Mouse (Mus musculus) thymus, postnatal 0 days (tissue): ENCODE measurements around the gene Tmem268. TPM values are rescaled to one million over a fixed set of nuclear protein-coding genes. Genes with fewer than 3 reads are reported as not detected.
A peak's percentile ranks its signal among the peaks of the same experiment; 100 is the strongest.

Experiments
- DNase-seq: peaks from one replicate; pipeline ENCODE4 v3.0.0-alpha.2; 2015; ENCODE audit warnings: low spot score
- polyA plus RNA-seq: library from polyadenylated mRNA; unstranded; fragments of >200 nt; fragmentation: Nextera tagmentation; extraction: Ambion mirVana; gene quantifications from 2 replicates; pipeline ENCODE4 v1.2.1, GENCODE M21; 2015

The Tmem268 gene
- polyA plus RNA-seq, 1 experiment from 2014 or later, result 14.9 TPM

DNA sequence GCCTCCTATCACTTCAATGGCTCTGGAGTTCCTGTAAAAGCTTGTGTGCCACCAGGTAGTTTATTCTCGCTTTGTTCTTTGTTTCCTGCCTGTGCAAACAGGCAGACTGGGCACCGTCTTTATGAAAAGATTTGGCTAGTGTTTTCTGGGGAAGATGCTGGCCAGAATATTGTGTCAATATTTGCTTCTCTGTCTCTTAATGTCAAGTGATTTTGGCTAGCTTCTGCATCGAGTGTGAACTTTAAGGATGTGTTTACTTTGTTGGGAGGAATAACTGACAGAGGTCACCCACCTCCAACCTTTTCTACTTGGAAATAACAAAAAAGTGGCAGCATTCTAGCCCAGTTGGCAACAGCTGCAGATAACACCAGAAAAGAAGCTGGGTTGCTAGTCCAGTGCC, 4.0 kb upstream of the Tmem268 start:
- no peak for DNase-seq

GRCm38 (mm10) chr4:63555111-63555510, 3.5 kb upstream of the Tmem268 start:
- DNase-seq, result no peak

DNA sequence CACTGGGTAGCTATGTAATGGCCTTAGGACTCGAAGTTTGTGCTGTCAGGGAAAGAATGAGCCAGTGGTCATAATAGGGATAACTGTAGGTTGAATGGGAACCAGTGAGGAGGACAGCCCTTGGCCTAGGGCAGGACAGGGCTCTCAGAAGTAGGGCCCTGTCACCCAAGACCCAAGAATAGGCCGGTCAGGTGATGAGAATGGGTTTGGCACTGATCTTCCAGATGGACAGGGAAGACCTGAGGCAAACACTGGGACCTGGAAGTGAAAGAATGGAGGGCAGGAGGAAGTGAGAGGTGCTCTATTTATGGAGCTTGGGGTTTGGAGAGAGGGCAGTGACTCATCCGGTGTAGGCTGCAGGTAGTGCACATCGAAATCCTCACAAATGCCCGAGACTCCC, 1.9 kb upstream of the Tmem268 start:
- no peak for DNase-seq

GRCm38 (mm10) chr4:63557124-63558059, 1.2 kb upstream of the Tmem268 start:
- no peak for DNase-seq

GRCm38 (mm10) chr4:63559127-63559697, 631 bp downstream of the Tmem268 start:
- no peak for DNase-seq

DNA sequence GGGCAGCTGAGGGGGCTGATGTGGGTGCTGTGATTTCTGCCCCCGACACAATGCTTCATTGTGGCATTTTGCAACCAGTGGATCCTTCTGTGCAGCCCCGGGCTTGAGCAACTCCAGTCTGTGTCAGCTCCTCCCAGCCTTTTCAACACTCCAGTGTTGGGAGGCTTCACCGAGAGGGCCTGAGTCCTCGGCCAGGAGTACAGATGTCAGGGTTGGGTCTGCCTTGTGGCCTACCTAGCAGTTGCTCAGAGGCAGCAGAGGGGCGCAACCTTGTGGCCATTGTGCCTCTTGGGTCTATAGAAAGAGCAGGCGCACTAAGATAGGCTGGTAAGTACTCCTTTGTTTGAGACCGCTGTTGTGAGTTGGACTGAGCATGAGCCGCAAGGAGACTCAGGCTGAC, 1.5 kb downstream of the Tmem268 start:
- DNase-seq, result peak; percentile 32

GRCm38 (mm10) chr4:63561861-63562675, 3.5 kb downstream of the Tmem268 start:
- peak; percentile 74 for DNase-seq

DNA sequence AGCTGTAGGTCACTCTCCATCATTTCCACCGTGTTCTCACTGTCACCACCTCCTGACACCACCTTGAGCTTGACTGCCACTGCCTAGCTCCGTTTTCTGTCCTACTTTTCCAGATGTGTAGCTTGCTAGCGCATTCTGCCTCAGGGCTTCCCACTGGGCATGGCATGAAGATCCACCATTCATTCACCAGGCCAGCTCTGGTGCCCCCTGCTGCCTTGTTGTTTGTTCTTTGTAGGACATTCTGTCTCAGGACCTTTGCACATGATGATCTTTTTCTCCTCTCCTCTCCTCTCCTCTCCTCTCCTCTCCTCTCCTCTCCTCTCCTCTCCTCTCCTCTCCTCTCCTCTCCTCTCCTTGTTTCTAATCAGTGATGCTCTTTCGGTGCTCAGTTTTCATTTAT, 4.2 kb downstream of the Tmem268 start:
- DNase-seq, result no peak

- no peak for DNase-seq
Measured at GRCm38 (mm10) chr4:63567712-63568390, 9.3 kb downstream of the Tmem268 start.

DNA sequence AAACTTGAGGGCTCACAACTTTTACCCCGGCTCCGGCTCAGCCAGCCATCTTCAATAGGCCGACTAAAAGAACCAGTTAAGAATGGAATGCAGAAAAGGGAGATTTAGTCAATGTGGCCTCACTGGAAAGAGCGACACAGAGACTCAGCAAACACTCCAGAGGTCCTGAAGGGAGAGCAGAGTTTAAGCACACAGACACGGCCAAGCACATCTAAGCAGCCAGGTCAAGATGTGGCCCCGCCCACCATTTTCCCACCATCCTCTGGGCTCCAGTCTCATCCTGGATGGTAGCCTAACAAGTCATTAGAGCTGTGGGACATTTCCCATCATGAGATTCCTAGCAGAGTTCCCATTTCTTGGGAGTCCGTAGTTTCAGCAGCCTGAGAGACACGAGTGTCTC, 10.7 kb downstream of the Tmem268 start:
- DNase-seq, result no peak

GRCm38 (mm10) chr4:63570208-63570781, 11.7 kb downstream of the Tmem268 start:
- DNase-seq, result no peak

GRCm38 (mm10) chr4:63572621-63573020, 14.0 kb downstream of the Tmem268 start:
- DNase-seq, result no peak

DNA sequence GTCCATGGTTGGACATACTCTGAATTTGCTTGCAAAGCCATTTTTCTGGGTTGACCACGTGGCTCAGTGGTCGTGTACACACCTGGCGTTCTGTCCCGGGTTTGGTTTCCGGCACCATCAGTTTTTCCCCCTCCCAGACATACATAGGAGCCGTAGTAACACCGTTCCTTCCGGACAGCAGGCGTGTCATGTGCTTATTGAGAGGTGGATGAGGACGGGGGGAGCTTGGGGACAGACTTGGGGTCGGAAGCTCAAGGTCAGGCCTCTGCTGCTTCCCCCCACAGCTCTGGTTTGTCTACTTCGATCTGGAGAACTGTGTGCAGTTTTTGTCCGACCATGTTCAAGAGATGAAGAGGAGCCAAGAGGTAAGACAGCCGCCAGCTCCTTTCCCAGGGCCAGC, 21.1 kb downstream of the Tmem268 start:
- no peak for DNase-seq

GRCm38 (mm10) chr4:63580078-63580477, 21.5 kb downstream of the Tmem268 start:
- no peak for DNase-seq

- DNase-seq, result no peak
Measured at GRCm38 (mm10) chr4:63582580-63582979, 24.0 kb downstream of the Tmem268 start.

- no peak for DNase-seq
Measured at GRCm38 (mm10) chr4:63585216-63585615, 26.6 kb downstream of the Tmem268 start.

DNA sequence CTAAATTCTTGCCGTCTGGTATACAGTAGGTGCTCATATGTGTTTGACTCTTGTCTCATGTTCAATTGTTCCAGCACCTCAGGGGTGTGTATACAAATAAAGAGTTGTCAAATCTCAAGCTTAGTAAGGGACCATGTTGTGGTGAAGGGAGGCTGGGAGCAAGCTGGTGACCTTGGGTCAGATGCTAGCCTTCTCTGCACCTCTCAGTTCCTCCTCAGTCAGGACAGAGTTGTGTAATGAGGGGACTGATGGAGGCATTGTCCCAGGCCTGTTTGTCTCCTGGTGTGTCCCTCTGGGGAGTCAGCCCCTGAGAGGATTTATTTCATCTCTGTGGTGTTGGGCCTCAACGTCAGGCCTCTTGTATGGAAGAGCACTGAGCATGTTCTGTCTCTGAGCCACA, 27.7 kb downstream of the Tmem268 start:
- no peak for DNase-seq

- DNase-seq, result no peak
Measured at GRCm38 (mm10) chr4:63589987-63590386, 31.4 kb downstream of the Tmem268 start.

DNA sequence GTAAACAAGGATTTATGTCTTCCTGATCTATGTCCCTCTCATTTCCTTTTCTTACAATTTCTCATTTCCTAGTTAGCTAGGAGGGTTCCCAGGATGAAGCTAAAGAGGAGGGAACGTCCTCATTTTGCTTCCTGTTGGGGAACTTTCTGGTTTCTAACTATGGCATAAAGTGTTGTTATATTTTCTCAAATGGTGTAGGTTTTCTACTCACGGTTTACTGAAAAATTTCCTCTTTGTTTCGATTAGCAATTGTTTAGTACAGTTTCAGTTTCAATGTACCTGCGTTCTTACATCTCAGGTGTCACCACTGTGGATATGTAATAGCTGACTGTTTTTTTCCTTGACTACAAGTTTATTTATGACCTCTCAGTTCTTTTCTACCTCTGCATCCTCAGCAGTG, 32.0 kb downstream of the Tmem268 start:
- no peak for DNase-seq

DNA sequence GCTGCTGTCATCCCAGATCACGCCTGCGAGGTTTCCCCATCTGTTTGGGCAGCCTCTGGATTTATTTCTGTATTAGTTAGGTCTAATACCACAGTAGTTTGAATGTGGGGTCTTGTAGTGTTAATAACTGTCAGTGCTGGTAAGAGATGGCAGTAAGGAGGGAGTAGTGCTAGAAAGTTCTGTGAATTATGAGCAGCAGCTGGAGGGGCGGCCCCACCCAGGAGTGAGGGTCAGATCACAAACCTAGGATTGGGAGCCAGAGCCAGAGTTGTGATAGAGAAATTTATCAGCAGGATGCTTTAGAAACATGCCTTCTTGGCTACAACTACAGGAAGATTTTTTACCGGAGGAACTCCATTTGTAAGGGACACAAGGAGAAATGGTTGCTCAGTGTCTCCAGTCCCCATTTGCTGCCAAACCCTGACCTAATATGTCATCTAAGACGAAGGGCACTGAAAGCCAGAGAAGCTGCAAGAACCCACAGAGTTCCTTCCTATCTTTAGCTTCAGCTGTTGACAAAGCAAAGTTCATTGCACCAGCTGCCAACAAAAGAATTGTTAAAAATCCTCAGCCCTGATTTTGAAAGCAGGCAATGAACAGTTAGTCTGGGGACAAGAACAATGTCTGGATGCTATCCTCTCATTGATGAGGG, 36.0 kb downstream of the Tmem268 start:
- DNase-seq, result no peak

- peak; percentile 7 for DNase-seq
Measured at GRCm38 (mm10) chr4:63595259-63595658, 36.7 kb downstream of the Tmem268 start.
